Mouse (Mus musculus): ENCODE measurements around the gene Fgf18.

Gene Fgf18

DNA sequence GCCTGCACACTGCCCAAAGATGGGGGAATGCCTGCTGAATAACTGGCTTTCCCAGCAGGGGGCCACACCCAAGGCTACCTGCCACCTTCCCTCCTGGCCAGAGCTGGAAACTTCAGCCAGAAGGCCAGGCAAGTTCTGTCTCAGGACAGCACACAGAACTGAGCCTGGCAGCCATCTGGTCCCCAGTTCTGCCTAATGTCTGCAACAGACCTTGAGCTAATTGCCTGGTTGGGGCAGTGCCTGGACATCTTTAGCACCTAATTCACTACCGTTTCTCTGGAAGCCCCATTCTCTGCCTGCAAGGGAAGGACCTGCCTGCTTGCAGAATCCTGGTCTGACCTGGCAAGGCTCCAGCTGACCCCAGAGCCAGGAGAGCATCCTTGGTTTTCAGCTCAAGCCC, 34.8 kb downstream of the Fgf18 start:
- DNase-seq: peak; percentile 67

GRCm38 (mm10) chr11:33110111-33110510, 37.1 kb downstream of the Fgf18 start:
- DNase-seq: no peak

GRCm38 (mm10) chr11:33107540-33107939, 39.7 kb downstream of the Fgf18 start:
- no peak for DNase-seq

GRCm38 (mm10) chr11:33104911-33105316, 42.3 kb downstream of the Fgf18 start:
- no peak for DNase-seq

- no peak for DNase-seq
These were observed 43.8 kb downstream of the Fgf18 start for GRCm38 (mm10) chr11:33103291-33103943.

DNA sequence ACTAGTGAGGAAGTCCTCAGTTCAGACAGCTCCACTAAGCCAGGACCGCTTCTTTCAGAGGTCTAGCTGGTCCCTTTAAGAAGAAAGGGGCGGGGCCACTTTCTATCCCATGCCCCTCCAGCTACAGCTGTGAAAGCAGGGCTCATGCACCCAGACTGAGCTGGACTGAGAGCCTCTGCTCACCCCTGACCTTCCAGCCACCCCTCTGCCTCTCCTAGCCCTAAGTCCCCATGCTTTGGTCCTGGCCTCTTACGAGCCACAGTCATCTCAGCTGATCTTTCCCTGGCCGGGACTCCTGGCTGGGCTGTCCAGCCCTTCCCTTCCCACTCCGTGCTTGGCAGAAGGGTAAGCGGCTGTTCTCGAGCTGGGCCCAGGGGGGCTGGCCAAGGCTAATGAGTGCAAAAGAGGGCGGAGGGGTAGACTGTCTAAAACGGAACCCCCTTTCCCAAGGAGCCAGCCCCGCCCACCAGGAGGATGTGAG, 47.1 kb downstream of the Fgf18 start:
- DNase-seq: no peak

- DNase-seq: no peak
These were observed 47.8 kb downstream of the Fgf18 start for GRCm38 (mm10) chr11:33099425-33099824.

DNA sequence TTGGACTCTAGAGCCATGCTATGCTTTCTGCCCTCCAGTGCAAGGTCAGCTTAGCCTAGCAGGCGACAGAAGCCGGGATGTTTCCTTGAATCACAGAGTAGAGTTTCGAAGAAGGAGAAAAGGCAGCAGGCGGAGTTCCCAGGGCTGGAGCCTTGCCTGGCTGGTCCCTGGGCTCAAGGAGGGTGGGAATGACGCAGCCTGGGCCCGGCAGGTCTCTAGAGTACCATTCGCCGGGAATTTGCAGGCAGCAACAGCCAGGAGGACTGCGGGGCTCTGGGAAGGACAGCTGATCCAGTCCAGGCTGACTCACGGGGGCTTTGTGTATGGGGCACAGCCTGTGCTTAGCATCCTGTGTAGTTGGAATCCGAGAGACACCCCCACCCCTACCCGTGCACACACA, 48.8 kb downstream of the Fgf18 start:
- DNase-seq: no peak

DNA sequence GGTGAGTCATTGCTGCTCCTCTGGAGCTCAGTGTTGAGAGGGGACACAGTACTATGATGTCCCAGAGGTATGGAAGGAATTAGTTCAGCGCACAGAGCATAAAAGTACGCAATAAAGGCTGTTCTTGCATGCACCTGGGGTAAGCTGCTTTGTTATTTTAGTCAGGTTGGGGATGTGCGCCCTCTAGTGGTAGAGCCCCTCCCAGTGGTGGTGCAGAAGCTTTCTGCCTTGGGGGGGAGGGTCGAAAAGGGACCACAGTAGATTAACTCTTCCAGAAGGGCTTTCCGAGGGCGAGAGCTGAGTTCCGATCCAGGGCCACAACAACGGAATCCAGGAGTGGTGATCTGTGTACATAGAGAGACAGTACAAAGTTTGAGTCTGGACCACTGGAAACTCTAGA, 49.3 kb downstream of the Fgf18 start:
- DNase-seq: peak; percentile 18

DNA sequence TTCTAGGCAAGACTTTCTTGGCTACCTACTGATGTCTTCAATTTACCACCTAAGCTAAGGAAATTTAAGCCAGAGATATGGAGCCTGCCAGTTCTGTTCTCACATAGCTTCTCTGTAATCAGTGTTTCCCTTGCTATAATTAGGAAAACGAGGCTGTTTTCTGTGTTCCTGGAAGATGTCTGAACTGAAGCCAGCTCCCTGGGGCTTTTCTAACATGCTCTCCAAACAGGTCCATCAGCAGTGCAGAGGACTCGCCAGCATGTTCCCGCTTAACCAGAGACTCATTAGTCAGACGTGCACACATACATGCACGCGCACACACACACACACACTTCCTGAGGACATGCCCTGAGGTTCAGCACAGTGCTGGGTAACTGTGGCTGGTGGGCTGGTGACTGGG, 57.3 kb downstream of the Fgf18 start:
- DNase-seq: peak; percentile 10

DNA sequence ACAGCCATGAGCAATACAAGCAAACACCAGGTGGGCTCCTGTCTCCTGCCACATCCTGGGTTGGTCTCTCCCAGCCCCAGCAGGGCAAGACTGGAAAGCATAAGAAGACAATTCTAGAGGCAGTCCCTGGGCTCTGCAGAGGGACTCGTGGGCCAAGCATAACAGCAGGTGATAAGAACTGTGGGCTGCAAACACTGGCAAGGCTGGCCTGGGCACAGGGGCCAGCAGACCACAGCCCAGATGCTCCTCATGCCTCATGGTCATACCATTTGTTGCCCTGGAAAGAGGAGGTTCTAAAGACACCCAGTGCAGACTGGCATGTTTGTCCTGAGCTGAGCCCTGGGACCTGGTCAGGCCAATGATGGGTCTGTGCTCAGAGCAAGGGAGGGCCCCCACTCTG, 59.0 kb downstream of the Fgf18 start:
- no peak for DNase-seq

DNA sequence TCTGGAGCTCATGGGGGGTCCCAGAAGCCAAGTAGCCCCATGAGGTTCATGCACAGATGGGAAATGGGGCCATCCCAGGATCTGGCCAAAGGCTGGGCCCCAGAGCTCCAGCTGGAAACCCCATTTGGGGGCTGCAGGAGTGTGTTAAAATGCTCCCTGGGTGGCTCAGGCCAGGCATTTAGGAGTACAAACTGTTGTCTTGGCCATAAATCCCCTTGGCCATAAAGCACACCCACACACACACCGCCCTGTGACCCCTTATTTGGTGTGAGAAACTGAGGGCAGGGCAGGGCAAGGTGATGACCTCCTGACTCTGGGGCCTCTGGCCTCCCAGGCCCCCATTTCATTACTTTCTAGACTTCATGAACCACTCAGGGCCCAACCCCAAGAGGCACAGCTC, 61.2 kb downstream of the Fgf18 start:
- no peak for DNase-seq

DNA sequence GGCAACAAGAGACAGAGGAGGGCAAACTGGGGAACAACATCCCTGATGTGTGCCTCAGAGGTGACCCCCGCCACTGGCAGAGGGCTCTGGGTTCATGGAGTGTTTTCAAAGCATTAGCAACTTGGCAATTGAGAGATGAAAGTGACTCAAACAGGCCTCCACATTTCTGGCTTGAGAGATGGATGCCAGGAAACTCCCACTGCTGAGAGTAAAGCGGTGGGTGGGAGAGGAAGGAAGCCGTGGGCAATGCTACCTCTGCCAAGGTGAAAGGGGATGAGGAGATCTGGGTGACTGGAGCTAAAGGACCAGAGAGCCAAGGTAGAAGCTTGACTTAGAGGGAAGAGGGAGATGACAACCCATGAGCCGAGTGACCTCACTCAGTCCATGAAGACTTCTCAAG, 61.7 kb downstream of the Fgf18 start:
- no peak for DNase-seq

DNA sequence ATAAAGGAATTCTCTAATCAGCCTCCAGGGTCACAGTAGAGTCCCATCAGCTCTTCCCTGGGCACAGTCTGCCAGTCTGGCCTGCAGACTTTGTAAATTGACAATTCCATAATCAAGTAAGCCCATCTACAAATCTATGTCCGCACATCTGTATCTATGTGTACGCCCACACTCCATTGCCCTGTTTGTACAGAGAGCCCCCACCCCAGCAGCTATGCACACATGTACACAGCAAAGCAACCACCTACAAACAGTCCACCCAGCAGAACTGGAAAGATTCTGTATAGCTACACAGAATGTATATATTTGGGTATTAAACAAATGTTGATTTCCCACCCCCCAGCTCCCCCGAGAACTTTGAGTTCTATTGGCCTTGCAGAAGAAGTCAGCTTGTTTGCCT, 62.1 kb downstream of the Fgf18 start:
- no peak for DNase-seq

GRCm38 (mm10) chr11:33084041-33084440, 63.2 kb downstream of the Fgf18 start:
- DNase-seq: no peak

- DNase-seq: no peak
These were observed 66.0 kb downstream of the Fgf18 start for GRCm38 (mm10) chr11:33081175-33081574.

DNA sequence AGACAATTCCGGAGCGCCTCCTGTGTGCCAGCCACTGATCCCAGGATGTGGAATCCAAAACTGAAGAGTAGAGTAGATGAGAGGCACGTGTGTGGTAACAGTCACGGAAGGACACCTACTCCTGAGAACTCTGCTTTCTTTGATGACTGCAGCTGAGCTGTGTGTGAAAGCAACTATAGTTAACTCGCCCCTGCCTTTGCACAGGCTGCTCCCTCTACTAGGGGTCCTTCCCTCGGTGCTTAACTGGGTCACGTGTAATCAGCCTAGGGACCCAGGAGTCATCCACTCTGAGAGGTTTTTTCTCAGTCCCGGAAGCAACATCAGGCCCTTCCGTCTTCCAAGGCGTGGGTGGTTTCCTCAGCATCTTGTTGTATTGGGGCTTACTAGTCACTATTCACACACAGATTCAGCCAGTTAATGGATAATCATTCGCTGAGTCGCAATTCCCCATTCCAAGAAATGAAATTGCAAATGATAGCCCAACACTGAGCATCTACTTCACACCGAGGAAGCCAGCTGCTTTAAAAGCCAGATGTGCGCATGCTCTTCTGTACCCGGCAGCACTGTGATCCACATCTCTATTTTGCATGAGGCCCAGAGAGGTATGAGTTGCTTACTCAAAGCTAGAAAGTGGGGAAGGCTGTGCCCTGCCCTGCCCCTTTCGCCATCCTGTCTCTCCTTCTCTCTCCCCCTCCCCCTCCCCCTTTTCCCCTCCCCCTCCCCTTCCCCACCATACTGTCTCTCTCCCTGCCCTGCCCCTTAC, 67.0 kb downstream of the Fgf18 start:
- DNase-seq: no peak

GRCm38 (mm10) chr11:33079424-33079823, 67.8 kb downstream of the Fgf18 start:
- DNase-seq: no peak

DNA sequence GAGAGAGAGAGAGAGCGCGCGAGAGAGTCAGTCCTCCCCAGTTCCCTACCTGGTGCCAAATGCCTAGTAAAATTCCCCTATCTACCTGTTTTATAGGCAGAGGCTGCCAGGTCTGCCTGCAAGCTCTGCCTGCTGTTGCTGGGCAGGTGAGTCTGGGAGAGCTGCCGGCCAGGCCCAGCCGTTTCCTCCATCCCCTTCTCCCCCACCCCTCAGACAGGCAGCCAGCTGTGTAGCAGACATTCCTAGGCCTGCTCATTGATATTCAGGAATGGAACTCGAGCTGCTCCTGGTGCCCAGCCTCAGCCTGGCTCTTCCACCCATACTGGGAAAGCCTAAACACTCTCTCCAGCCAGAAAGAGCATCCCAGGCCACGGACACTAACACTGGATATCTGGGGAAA, 69.2 kb downstream of the Fgf18 start:
- DNase-seq: no peak

GRCm38 (mm10) chr11:33075293-33075692, 71.9 kb downstream of the Fgf18 start:
- DNase-seq: no peak

DNA sequence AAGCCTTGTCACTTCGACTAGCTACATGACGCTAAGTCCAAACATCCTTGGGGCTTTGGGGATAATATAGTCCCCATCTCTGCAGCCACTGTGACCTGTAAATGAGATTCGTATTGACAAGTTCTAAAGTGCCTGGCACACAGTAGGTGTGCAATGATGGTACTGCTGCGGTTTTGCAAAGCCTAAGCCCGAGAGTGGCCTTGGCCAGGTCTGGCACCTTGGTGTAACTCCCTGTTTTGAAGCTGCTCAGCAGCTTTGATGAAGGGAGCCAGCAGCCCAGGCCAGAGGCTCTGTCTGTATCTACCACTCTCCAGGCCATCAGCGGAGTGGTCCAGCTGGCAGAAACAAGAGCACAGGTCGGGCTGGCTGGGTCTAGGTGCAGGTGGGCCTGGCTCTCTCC, 72.7 kb downstream of the Fgf18 start:
- DNase-seq: no peak

- DNase-seq: no peak
These were observed 75.8 kb downstream of the Fgf18 start for GRCm38 (mm10) chr11:33071358-33071922.

GRCm38 (mm10) chr11:33070520-33070919, 76.7 kb downstream of the Fgf18 start:
- DNase-seq: peak; percentile 21
